ENCODE assay signal across 8 mouse cellular contexts in the genomic region with DNA sequence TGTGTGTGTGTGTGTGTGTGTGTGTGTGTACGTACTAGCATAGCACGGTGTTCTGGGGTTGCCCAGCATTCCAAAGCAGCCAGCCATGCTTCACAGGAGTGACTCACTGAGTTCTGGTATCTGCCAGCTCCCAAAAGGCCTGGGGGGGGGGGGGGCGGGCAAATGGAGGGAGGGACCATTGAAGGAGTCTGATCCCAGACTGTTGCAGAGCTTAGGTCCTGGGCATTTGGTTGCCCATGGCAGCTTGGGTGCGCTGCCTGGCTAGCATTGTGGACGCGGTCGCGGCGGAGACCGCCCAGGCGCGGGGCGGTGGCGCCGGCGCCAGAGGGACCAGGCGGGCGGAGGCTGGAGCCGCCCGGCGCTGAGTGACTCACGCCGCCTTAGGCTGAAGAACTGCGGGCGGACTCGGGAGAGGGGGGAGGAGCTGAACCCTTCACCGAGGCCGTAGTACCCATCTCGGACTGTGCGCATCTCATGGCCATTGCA. TPM values are rescaled to one million over a fixed set of nuclear protein-coding genes. Genes with fewer than 3 reads are reported as not detected.
A peak's percentile ranks its signal among the peaks of the same experiment; 100 is the strongest.
DNase-seq lines count a peak whose midpoint lies in the region; ATAC-seq lines count a peak whose summit lies in the region.

No protein-coding gene starts in this region.

- peaks cover 95% of the 10 kb centered on the region for H3K27me3 ChIP-seq in heart, embryonic 10.5 days (ENCODE audit: insufficient read depth, poor library complexity, severe bottlenecking)
- peaks cover 19% of the 10 kb centered on the region; the same call in 1 of the 2 replicates for H3K27me3 ChIP-seq in forebrain, embryonic 15.5 days
- peaks cover 91% of the 10 kb centered on the region for H3K27me3 ChIP-seq in limb, embryonic 12.5 days

- peak overlapping the region; percentile 56; the same call in 1 of the 2 replicates for H3K27ac ChIP-seq in heart, embryonic 10.5 days
- peak overlapping the region; percentile 93 for H3K27ac ChIP-seq in forebrain, embryonic 15.5 days (replicated peaks)
- no peak overlapping the region for H3K27ac ChIP-seq in limb, embryonic 12.5 days

- intact Hi-C loops in heart, postnatal 25 days (cut with DNase I) = loop anchor here (10.0 kb wide), 1 partner anchor 388 kb away; no protein-coding TSS in a partner anchor

- DNase-seq in heart, embryonic 10.5 days (ENCODE audit: low spot score) = peak; percentile 77
- DNase-seq in heart, postnatal 25 days (ENCODE audit: low spot score) = no peak
- DNase-seq in R1 (ENCODE audit: low read depth, low spot score) = peak; percentile 56
- DNase-seq in retina, embryonic 14.5 days (ENCODE audit: low spot score) = peak; percentile 67
- no peak for DNase-seq in cerebellum, adult 11-12 months
- no peak for DNase-seq in right cerebral cortex, postnatal 10 days (ENCODE audit: low spot score in 2 of 2)

- WGBS in heart, embryonic 10.5 days = under 1% methylated on average over 30 of the region's 30 CpGs
- WGBS in forebrain, embryonic 15.5 days = under 1% methylated on average over 28 of the region's 30 CpGs
- under 1% methylated on average over 29 of the region's 30 CpGs for WGBS in limb, embryonic 12.5 days

- peak overlapping the region; percentile 62 for H3K9ac ChIP-seq in forebrain, embryonic 15.5 days (replicated peaks)
- peak overlapping the region; percentile 52 for H3K9ac ChIP-seq in limb, embryonic 12.5 days (replicated peaks)

- H3K4me2 ChIP-seq in forebrain, embryonic 15.5 days (replicated peaks) = peak overlapping the region; percentile 92
- H3K4me2 ChIP-seq in limb, embryonic 12.5 days = peak overlapping the region; percentile 45

- H3K4me1 ChIP-seq in heart, embryonic 10.5 days = peaks cover 62% of the 10 kb centered on the region
- peaks cover 46% of the 10 kb centered on the region for H3K4me1 ChIP-seq in forebrain, embryonic 15.5 days
- H3K4me1 ChIP-seq in limb, embryonic 12.5 days (replicated peaks) = peaks cover 65% of the 10 kb centered on the region

- H3K4me3 ChIP-seq in heart, embryonic 10.5 days = peak overlapping the region; percentile 71
- peak overlapping the region; percentile 57 for H3K4me3 ChIP-seq in forebrain, embryonic 15.5 days
- peak overlapping the region; percentile 25 for H3K4me3 ChIP-seq in limb, embryonic 12.5 days (replicated peaks)

- no peaks in the 10 kb centered on the region for H3K36me3 ChIP-seq in heart, embryonic 10.5 days
- no peaks in the 10 kb centered on the region for H3K36me3 ChIP-seq in forebrain, embryonic 15.5 days
- H3K36me3 ChIP-seq in limb, embryonic 12.5 days = no peaks in the 10 kb centered on the region

- H3K9me3 ChIP-seq in heart, embryonic 10.5 days = no peaks in the 10 kb centered on the region
- no peaks in the 10 kb centered on the region for H3K9me3 ChIP-seq in forebrain, embryonic 15.5 days
- no peaks in the 10 kb centered on the region for H3K9me3 ChIP-seq in limb, embryonic 12.5 days

- ATAC-seq in forebrain, embryonic 15.5 days (replicated peaks) = no peak
- no peak for ATAC-seq in limb, embryonic 12.5 days (ENCODE audit: insufficient number of reproducible peaks, insufficient read depth, low FRiP score, low TSS enrichment, low read depth)

RNA-seq across cellular contexts. Expression of a gene that starts 3.7 kb away (rescaled TPM):
- 3.0 and 3.9 TPM in 2 replicates for polyA plus RNA-seq in heart, embryonic 10.5 days (2016; fragmentation: Nextera tagmentation; extraction: Ambion mirVana)
- total RNA-seq in heart, postnatal 25 days (2021) = not detected
- 67.5 and 67.8 TPM in 2 replicates for polyA plus RNA-seq in forebrain, embryonic 15.5 days (2015; fragmentation: Nextera tagmentation; extraction: Ambion mirVana)
- polyA plus RNA-seq in limb, embryonic 12.5 days (2016; fragmentation: Nextera tagmentation; extraction: Ambion mirVana) = 6.0 and 7.0 TPM in 2 replicates

RNA-seq across cellular contexts. Expression of a gene that starts 14.9 kb away (rescaled TPM):
- 3.5 and 4.3 TPM in 2 replicates for polyA plus RNA-seq in heart, embryonic 10.5 days (2016; fragmentation: Nextera tagmentation; extraction: Ambion mirVana)
- total RNA-seq in heart, postnatal 25 days (2021) = under 1 TPM; 0.14 to 0.99 TPM
- polyA plus RNA-seq in forebrain, embryonic 15.5 days (2015; fragmentation: Nextera tagmentation; extraction: Ambion mirVana) = 284 and 297 TPM in 2 replicates
- 5.6 and 6.3 TPM in 2 replicates for polyA plus RNA-seq in limb, embryonic 12.5 days (2016; fragmentation: Nextera tagmentation; extraction: Ambion mirVana)

Comparison
In these comparisons a context has a peak if more than half of its experiments do, and no peak if none do; other contexts are left out.
1. DNase-seq: peak in heart, embryonic 10.5 days (single experiment), R1 (single experiment) and retina, embryonic 14.5 days (single experiment); none in heart, postnatal 25 days (single experiment), cerebellum, adult 11-12 months (single experiment) and right cerebral cortex, postnatal 10 days (0 of 2).
2. RNA of a gene that starts 14.9 kb away (polyA plus RNA-seq): 284 to 297 TPM in forebrain, embryonic 15.5 days; 5.6 to 6.3 TPM in limb, embryonic 12.5 days and 3.5 to 4.3 TPM in heart, embryonic 10.5 days; every median in the first group is over 10 times any median in the second.
3. Peak in every context shown above with its lines, with median percentiles within 50 percentile points of each other: H3K4me3 ChIP-seq.